Mouse (Mus musculus): Measurements from ENCODE around the gene 9930021J03Rik. TPM values are rescaled to one million over a fixed set of nuclear protein-coding genes. Genes with fewer than 3 reads are reported as not detected.

The 9930021J03Rik gene
- polyA plus RNA-seq, 1 experiment from 2014 or later: 7.6 TPM

DNA sequence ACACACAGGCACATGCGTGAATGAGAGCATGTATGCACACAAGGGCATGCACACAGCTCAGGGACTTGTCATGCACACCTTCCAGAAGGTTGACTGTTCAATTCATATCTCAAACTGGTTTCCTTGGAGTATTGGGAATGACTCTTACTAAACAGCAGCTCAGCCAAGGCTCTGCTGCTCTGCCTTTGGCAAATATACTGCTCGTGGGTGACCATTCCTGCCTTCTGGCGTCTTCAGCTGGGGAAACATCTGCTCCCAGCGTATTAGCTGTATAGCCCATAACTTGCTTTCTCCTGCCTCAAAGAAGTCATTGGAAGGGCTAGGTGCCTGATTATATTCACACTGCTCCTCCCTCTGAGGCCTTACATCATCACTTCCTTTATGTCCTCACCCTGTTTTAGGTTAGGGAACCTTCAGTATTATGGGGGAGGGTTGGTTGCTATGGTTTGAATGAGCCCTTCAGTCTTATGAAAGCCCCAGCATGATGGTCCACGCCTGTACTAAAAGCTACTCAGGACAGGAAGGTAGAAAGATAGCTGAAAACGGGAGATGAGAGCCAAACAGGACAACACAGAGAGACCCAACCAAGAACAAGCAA, 127.5 kb downstream of the 9930021J03Rik start:
- no peak overlapping the region for H3K9ac ChIP-seq
- no peak overlapping the region for H3K4me2 ChIP-seq
- H3K27ac ChIP-seq: no peak overlapping the region
- no peak for ATAC-seq
- H3K4me1 ChIP-seq: no peaks in the 10 kb centered on the region
- H3K36me3 ChIP-seq (ENCODE audit: poor library complexity, severe bottlenecking): no peaks in the 10 kb centered on the region
- no peaks in the 10 kb centered on the region for H3K9me3 ChIP-seq (replicated peaks)
- WGBS: 84% methylated on average over 6 of the region's 6 CpGs
- no peak overlapping the region for H3K4me3 ChIP-seq
- no peaks in the 10 kb centered on the region for H3K27me3 ChIP-seq

- no peaks in the 10 kb centered on the region for H3K36me3 ChIP-seq (ENCODE audit: poor library complexity, severe bottlenecking)
- H3K27ac ChIP-seq: no peak overlapping the region
- H3K9me3 ChIP-seq (replicated peaks): no peaks in the 10 kb centered on the region
- no peak for ATAC-seq
- H3K27me3 ChIP-seq: no peaks in the 10 kb centered on the region
- H3K9ac ChIP-seq: no peak overlapping the region
- H3K4me3 ChIP-seq: no peak overlapping the region
- H3K4me2 ChIP-seq: no peak overlapping the region
- 76% methylated on average over 10 of the region's 10 CpGs for WGBS
- H3K4me1 ChIP-seq: no peaks in the 10 kb centered on the region
Measured at GRCm38 (mm10) chr19:29676479-29677193, 129.2 kb downstream of the 9930021J03Rik start.

GRCm38 (mm10) chr19:29675562-29676078, 130.2 kb downstream of the 9930021J03Rik start:
- no peaks in the 10 kb centered on the region for H3K4me1 ChIP-seq
- H3K9ac ChIP-seq: no peak overlapping the region
- ATAC-seq: no peak
- H3K9me3 ChIP-seq (replicated peaks): no peaks in the 10 kb centered on the region
- no peak overlapping the region for H3K4me3 ChIP-seq
- no peak overlapping the region for H3K27ac ChIP-seq
- no peaks in the 10 kb centered on the region for H3K36me3 ChIP-seq (ENCODE audit: poor library complexity, severe bottlenecking)
- no peaks in the 10 kb centered on the region for H3K27me3 ChIP-seq
- 83% methylated on average over 9 of the region's 9 CpGs for WGBS
- H3K4me2 ChIP-seq: no peak overlapping the region

GRCm38 (mm10) chr19:29674946-29675345, 130.8 kb downstream of the 9930021J03Rik start:
- no peaks in the 10 kb centered on the region for H3K4me1 ChIP-seq
- ATAC-seq: no peak
- no peaks in the 10 kb centered on the region for H3K36me3 ChIP-seq (ENCODE audit: poor library complexity, severe bottlenecking)
- H3K4me2 ChIP-seq: no peak overlapping the region
- H3K27me3 ChIP-seq: no peaks in the 10 kb centered on the region
- no peak overlapping the region for H3K27ac ChIP-seq
- H3K9me3 ChIP-seq (replicated peaks): no peaks in the 10 kb centered on the region
- 96% methylated on average over 7 of the region's 7 CpGs for WGBS
- H3K9ac ChIP-seq: no peak overlapping the region
- no peak overlapping the region for H3K4me3 ChIP-seq

GRCm38 (mm10) chr19:29672660-29673059, 133.1 kb downstream of the 9930021J03Rik start:
- H3K27ac ChIP-seq: no peak overlapping the region
- 96% methylated on average over 13 of the region's 13 CpGs for WGBS
- ATAC-seq: no peak
- H3K9me3 ChIP-seq (replicated peaks): no peaks in the 10 kb centered on the region
- no peak overlapping the region for H3K4me3 ChIP-seq
- no peak overlapping the region for H3K4me2 ChIP-seq
- H3K36me3 ChIP-seq (ENCODE audit: poor library complexity, severe bottlenecking): no peaks in the 10 kb centered on the region
- no peaks in the 10 kb centered on the region for H3K27me3 ChIP-seq
- H3K4me1 ChIP-seq: no peaks in the 10 kb centered on the region
- H3K9ac ChIP-seq: no peak overlapping the region

GRCm38 (mm10) chr19:29671160-29671559, 134.6 kb downstream of the 9930021J03Rik start:
- 89% methylated on average over 2 of the region's 2 CpGs for WGBS
- Histone ChIP-seq H3K4me1 (no peaks in the 10 kb centered on the region), H3K27ac (no peak overlapping the region), H3K36me3 (ENCODE audit: poor library complexity, severe bottlenecking) (no peaks in the 10 kb centered on the region), H3K4me2 (no peak overlapping the region), H3K9me3 (replicated peaks) (no peaks in the 10 kb centered on the region), H3K27me3 (no peaks in the 10 kb centered on the region), H3K4me3 (no peak overlapping the region), H3K9ac (no peak overlapping the region)
- ATAC-seq: no peak

DNA sequence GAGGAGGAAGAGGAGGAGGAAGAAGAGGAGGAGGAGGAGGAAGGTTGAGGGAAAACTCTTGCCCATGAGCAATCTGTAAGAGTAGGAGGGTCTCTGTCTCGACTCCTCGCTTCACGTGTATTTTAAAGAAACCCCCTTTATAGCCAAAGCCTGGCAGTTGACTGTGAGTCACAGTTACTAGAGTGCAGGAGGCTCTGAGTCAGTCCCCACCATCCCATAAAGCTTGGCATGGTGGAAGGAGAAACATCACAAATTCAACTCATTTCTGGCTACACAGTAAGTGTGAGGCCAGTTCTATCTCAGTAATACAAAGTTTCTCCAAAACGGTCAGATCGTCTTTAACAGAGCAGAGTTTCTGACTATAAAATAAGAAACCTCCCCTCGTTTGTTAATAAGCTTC, 135.5 kb downstream of the 9930021J03Rik start:
- Histone ChIP-seq H3K4me1 (no peaks in the 10 kb centered on the region), H3K9me3 (replicated peaks) (no peaks in the 10 kb centered on the region), H3K27me3 (no peaks in the 10 kb centered on the region), H3K9ac (no peak overlapping the region), H3K27ac (no peak overlapping the region), H3K4me3 (no peak overlapping the region), H3K4me2 (no peak overlapping the region), H3K36me3 (ENCODE audit: poor library complexity, severe bottlenecking) (no peaks in the 10 kb centered on the region)
- 92% methylated on average over 6 of the region's 6 CpGs for WGBS
- ATAC-seq: no peak

DNA sequence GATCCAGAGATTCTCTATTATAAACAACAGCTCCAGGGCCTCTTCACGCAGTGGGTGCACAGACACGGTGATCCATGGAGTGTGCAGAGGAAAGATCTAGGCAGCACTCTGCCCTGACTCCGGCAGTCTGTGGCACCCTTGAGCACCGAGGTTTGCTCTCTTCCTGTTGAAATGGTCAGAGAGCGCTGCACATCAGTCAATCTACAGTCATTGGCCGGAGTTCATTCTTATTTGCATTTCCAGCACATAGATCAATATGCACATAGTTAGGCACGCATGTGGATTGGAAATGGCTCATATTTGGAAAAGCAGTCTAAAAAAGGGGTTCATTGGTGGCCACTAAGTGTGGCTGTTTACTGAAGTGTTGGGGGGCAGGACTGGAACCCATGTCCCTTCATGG, 137.7 kb downstream of the 9930021J03Rik start:
- Histone ChIP-seq H3K9me3 (replicated peaks) (no peaks in the 10 kb centered on the region), H3K4me1 (no peaks in the 10 kb centered on the region), H3K9ac (no peak overlapping the region), H3K4me2 (no peak overlapping the region), H3K27me3 (no peaks in the 10 kb centered on the region), H3K36me3 (ENCODE audit: poor library complexity, severe bottlenecking) (no peaks in the 10 kb centered on the region), H3K4me3 (no peak overlapping the region), H3K27ac (no peak overlapping the region)
- no peak for ATAC-seq
- 94% methylated on average over 7 of the region's 7 CpGs for WGBS

- no peak overlapping the region for H3K9ac ChIP-seq
- H3K4me2 ChIP-seq: no peak overlapping the region
- H3K27me3 ChIP-seq: no peaks in the 10 kb centered on the region
- 85% methylated on average over 5 of the region's 5 CpGs for WGBS
- ATAC-seq: no peak
- H3K9me3 ChIP-seq (replicated peaks): no peaks in the 10 kb centered on the region
- no peak overlapping the region for H3K4me3 ChIP-seq
- H3K4me1 ChIP-seq: no peaks in the 10 kb centered on the region
- H3K27ac ChIP-seq: no peak overlapping the region
- no peaks in the 10 kb centered on the region for H3K36me3 ChIP-seq (ENCODE audit: poor library complexity, severe bottlenecking)
Measured at GRCm38 (mm10) chr19:29666965-29667594, 138.7 kb downstream of the 9930021J03Rik start.

- 85% methylated on average over 4 of the region's 4 CpGs for WGBS
- Histone ChIP-seq H3K4me3 (no peak overlapping the region), H3K36me3 (ENCODE audit: poor library complexity, severe bottlenecking) (no peaks in the 10 kb centered on the region), H3K27me3 (no peaks in the 10 kb centered on the region), H3K9me3 (replicated peaks) (no peaks in the 10 kb centered on the region), H3K4me2 (no peak overlapping the region), H3K27ac (no peak overlapping the region), H3K4me1 (no peaks in the 10 kb centered on the region), H3K9ac (no peak overlapping the region)
- no peak for ATAC-seq
Measured at GRCm38 (mm10) chr19:29666164-29666563, 139.6 kb downstream of the 9930021J03Rik start.

GRCm38 (mm10) chr19:29664934-29665333, 140.9 kb downstream of the 9930021J03Rik start:
- Histone ChIP-seq H3K27me3 (no peaks in the 10 kb centered on the region), H3K9me3 (replicated peaks) (no peaks in the 10 kb centered on the region), H3K36me3 (ENCODE audit: poor library complexity, severe bottlenecking) (no peaks in the 10 kb centered on the region), H3K27ac (no peak overlapping the region), H3K4me2 (no peak overlapping the region), H3K4me3 (no peak overlapping the region), H3K9ac (no peak overlapping the region), H3K4me1 (no peaks in the 10 kb centered on the region)
- WGBS: 86% methylated on average over 5 of the region's 5 CpGs
- ATAC-seq: no peak
